Mouse (Mus musculus) liver, embryonic 13.5 days (tissue): ENCODE results near the gene C1qtnf1. TPM values are rescaled to one million over a fixed set of nuclear protein-coding genes. Genes with fewer than 3 reads are reported as not detected.
"Not testable (repeated sequence)": the region's sequence is repeated elsewhere in the genome, so short reads cannot be mapped to it uniquely, and the experiment has no call there.

Experiments used
- ATAC-seq: fragments of 200-750 bp; cut with Nextera tagmentation; 2 replicates; pipeline ENCODE4 v1.8.0; 2017; ENCODE audit warnings: low read depth, mild to moderate bottlenecking, moderate number of reproducible peaks, moderate library complexity
- DNase-seq: peaks from one replicate; pipeline ENCODE4 v3.0.0; 2022
- H3K27ac ChIP-seq: fragments of 300-500 bp; sonication (generic); 2 replicates; pipeline ENCODE4 v1.5.1; 2015; ENCODE audit warnings: moderate library complexity, mild to moderate bottlenecking, inconsistent platforms
- H3K27me3 ChIP-seq: fragments of 300-500 bp; sonication (generic); 2 replicates; pipeline ENCODE4 v1.6.1; 2015; ENCODE audit warnings: mild to moderate bottlenecking, inconsistent platforms
- H3K36me3 ChIP-seq: fragments of 300-500 bp; sonication (generic); 2 replicates; pipeline ENCODE4 v1.6.1; 2015; ENCODE audit warnings: mild to moderate bottlenecking, inconsistent platforms
- H3K4me1 ChIP-seq: fragments of 300-500 bp; sonication (generic); replicated peaks from 2 replicates; pipeline ENCODE4 v1.6.1; 2015; ENCODE audit warnings: inconsistent platforms
- H3K4me2 ChIP-seq: fragments of 300-500 bp; sonication (generic); 2 replicates; pipeline ENCODE4 v1.6.1; 2015; ENCODE audit warnings: inconsistent platforms, mild to moderate bottlenecking, moderate library complexity
- H3K4me3 ChIP-seq: fragments of 300-500 bp; sonication (generic); replicated peaks from 2 replicates; pipeline ENCODE4 v1.5.1; 2015; ENCODE audit warnings: mild to moderate bottlenecking, inconsistent platforms
- H3K9ac ChIP-seq: fragments of 300-500 bp; sonication (generic); 2 replicates; pipeline ENCODE4 v1.6.1; 2015; ENCODE audit warnings: mild to moderate bottlenecking, inconsistent platforms
- H3K9me3 ChIP-seq: fragments of 300-500 bp; sonication (generic); replicated peaks from 2 replicates; pipeline ENCODE4 v1.6.1; 2016; ENCODE audit warnings: inconsistent platforms
- WGBS: fragments of 180-500 bp; shearing (Covaris S2); methylation state at CpG from one replicate; pipeline ENCODE4 v1.1.7; 2015; ENCODE audit not compliant: insufficient replicate concordance; 5-methylcytosine and 5-hydroxymethylcytosine counted together
- polyA plus RNA-seq: library from polyadenylated mRNA; unstranded; fragments of >200 nt; fragmentation: Nextera tagmentation; extraction: Ambion mirVana; gene quantifications from 2 replicates; pipeline ENCODE4 v1.2.1, GENCODE M21; 2015

The C1qtnf1 gene
- polyA plus RNA-seq = 1.1 and 1.4 TPM in 2 replicates

DNA sequence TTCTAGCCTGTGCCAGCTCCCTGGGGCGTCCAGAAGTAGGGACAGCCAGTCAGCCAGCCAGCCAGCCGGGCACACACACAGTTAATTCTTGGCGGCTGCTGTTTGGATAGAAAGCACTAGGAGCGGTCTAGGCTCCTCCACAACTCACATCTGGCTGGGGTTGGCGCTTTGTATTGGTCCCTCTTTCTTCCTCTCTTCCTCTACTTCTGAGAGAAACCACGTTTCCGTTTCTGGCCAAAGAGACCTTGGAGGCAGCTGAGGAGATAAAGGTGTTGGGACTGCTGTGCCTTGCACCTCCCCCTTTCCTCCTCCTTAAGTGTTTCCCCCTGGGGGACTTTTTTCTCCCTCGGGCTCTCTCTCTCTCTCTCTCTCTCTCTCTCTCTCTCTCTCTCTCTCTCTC lies at the start of gene C1qtnf1:
Gene C1qtnf1, plus strand, starts transcription at position 218 of the 400 bp plus-strand sequence.
- H3K27me3 ChIP-seq = peaks cover 35% of the 10 kb centered on the region
- H3K9me3 ChIP-seq = no peaks in the 10 kb centered on the region
- peaks cover 16% of the 10 kb centered on the region for H3K4me1 ChIP-seq
- peak within 1 kb of the TSS; percentile 22; the same call in 1 of the 2 replicates for H3K9ac ChIP-seq
- H3K4me3 ChIP-seq = peak within 1 kb of the TSS; percentile 16
- under 1% methylated on average over 8 of the region's 8 CpGs for WGBS
- no peak for ATAC-seq
- H3K27ac ChIP-seq = no peak within 1 kb of the TSS; the same call in 1 of the 2 replicates
- no peaks in the 10 kb centered on the region for H3K36me3 ChIP-seq
- no peak for DNase-seq
- peak within 1 kb of the TSS; percentile 36 for H3K4me2 ChIP-seq

DNA sequence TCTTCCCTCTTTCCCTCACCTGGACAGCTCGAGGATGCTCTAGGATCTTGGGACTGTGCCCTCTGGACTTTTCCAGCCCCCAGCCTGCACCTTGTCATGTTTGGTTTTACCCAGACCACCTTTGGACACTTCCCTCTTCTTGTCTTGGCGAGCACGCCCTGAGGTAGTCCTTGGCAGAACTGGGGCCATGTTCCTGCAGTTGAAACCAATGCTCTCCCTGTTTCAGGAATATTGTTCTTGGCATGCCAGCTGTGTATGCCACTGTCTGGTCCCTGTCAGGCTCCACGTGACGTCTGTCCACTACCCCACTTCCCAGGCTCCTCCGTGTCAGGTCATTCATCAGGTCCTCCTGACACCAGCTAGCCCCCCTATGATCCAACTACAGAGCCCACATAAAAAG lies 49.3 kb upstream of the C1qtnf1 start:
- no peak for ATAC-seq
- H3K4me2 ChIP-seq = no peak overlapping the region
- H3K36me3 ChIP-seq = no peaks in the 10 kb centered on the region
- whole genome bisulfite sequencing = 63% methylated on average over 6 of the region's 6 CpGs
- no peak for DNase-seq
- H3K4me3 ChIP-seq = no peak overlapping the region
- no peaks in the 10 kb centered on the region for H3K27me3 ChIP-seq
- no peaks in the 10 kb centered on the region for H3K9me3 ChIP-seq
- no peaks in the 10 kb centered on the region for H3K4me1 ChIP-seq
- no peak overlapping the region for H3K27ac ChIP-seq
- H3K9ac ChIP-seq = no peak overlapping the region

DNA sequence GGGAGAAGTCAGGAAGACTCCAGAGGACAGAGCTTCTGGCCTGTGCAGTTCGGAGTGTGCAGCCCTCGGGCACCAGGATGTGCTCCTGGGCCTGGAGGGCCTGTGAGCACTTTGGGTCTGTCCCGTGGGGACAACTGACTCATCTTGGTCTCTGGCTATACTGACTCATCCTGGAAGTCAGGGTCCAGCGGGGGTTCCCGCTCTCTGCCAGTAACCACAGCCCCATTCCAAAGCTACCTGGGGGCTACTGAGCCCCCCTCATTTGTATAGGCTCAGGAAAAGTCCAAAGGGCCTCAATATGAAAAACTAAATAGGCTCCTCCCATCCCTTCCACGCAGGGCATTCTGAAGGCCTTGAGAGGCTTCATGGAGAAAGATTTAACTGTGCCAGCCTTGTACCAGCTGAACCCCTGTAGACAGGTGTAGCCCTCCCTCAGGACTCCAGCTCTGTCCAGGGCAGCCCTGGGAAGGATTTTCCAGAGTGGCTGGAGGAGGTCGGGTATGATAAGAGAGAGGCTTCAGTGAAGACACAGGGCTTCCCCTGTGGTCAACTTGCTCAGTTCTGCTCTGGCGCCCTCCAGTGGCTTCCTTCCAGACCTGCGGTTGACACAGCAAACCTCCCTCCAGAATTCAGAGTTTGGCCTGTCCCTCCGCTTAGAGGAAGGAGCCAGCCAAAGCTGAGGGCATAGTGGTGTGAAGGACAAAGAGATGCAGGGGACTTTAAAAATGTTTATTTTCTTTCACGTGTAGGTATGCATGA lies 48.6 kb upstream of the C1qtnf1 start:
- WGBS = 33% methylated on average over 11 of the region's 11 CpGs
- ATAC-seq (no peak), DNase-seq (peak; percentile 32)
- no peaks in the 10 kb centered on the region for H3K4me1 ChIP-seq
- no peaks in the 10 kb centered on the region for H3K9me3 ChIP-seq
- H3K9ac ChIP-seq = no peak overlapping the region
- H3K4me2 ChIP-seq = no peak overlapping the region
- no peak overlapping the region for H3K4me3 ChIP-seq
- H3K36me3 ChIP-seq = no peaks in the 10 kb centered on the region
- H3K27me3 ChIP-seq = no peaks in the 10 kb centered on the region
- H3K27ac ChIP-seq = no peak overlapping the region

DNA sequence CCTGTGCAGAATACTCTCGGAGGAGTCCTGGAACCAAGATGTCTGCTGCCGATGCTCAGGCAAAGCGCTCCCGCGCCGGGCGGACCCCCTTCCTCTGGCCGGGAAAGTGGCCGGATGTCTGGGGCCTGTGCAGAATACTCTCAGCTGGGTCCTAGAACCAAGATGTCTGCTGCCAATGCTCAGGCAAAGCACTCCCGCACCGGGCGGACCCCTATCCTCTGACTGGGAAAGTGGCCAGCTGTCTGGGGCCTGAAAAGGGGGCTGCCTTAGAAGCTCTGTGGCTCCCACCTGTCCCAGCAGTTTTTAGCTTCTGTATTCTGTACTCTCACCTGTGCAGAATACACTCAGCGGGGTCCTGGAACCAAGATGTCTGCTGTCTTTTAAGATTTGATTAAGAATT lies 40.2 kb upstream of the C1qtnf1 start:
- DNase-seq, ATAC-seq, H3K36me3 ChIP-seq, H3K27me3 ChIP-seq, H3K9ac ChIP-seq, H3K4me2 ChIP-seq, H3K9me3 ChIP-seq, H3K27ac ChIP-seq, H3K4me3 ChIP-seq, H3K4me1 ChIP-seq: not testable (repeated sequence)
- 81% methylated on average over 13 of the region's 13 CpGs for WGBS

DNA sequence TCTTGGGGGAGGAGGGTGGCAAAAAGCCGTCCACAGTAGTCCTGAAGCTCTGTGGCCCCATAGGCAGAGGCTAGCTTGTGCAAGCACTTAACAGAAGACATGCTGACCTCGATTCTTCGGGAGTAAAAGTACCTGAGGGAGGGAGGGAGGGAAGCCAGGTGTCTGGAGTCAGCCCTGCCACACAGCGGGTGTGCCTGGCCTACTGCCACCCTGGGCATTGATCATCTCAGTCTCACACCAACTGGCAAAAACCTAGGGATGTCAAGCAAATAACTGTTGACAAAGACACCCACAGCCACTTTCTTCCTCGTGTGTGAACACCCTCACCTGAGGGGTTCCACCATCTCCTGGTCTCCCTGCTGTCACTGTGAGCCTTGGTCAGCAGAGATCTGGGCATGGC lies 34.0 kb upstream of the C1qtnf1 start:
- no peak for ATAC-seq

DNA sequence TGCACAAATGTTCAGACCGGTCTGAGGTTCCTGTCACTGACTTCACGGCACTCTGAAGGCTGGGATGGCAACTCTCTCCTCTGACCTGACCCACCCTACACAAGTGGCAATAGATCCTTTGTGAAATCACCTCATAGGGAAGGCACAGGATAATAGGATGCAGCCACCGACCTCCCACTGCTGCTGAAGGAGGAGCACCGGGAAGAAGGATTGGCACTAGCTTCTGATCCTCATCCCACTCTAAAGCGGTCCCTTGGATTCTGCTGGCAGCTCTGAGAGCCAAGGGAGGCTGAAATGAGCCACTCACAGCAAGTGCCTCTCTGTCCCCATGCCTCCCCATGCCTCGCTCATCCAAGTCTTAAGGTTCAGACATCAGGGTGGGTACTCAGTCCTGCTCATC lies 33.5 kb upstream of the C1qtnf1 start:
- ATAC-seq = no peak
- Histone ChIP-seq H3K4me3 (no peak overlapping the region), H3K36me3 (peaks cover 28% of the 10 kb centered on the region), H3K27ac (no peak overlapping the region), H3K4me2 (no peak overlapping the region), H3K9me3 (no peaks in the 10 kb centered on the region), H3K4me1 (peaks cover 8% of the 10 kb centered on the region), H3K27me3 (no peaks in the 10 kb centered on the region), H3K9ac (no peak overlapping the region)
- 52% methylated on average over 6 of the region's 6 CpGs for WGBS
- DNase-seq = no peak

More for the DNA sequence above, 34.0 kb upstream of the C1qtnf1 start:
- no peak for DNase-seq
- H3K4me3 ChIP-seq = no peak overlapping the region
- no peak overlapping the region for H3K27ac ChIP-seq
- H3K9ac ChIP-seq = no peak overlapping the region
- H3K27me3 ChIP-seq = no peaks in the 10 kb centered on the region
- 44% methylated on average over 5 of the region's 5 CpGs for WGBS
- H3K9me3 ChIP-seq = no peaks in the 10 kb centered on the region
- H3K36me3 ChIP-seq = peaks cover 28% of the 10 kb centered on the region
- H3K4me2 ChIP-seq = no peak overlapping the region
- peaks cover 3% of the 10 kb centered on the region; the same call in 1 of the 2 replicates for H3K4me1 ChIP-seq

DNA sequence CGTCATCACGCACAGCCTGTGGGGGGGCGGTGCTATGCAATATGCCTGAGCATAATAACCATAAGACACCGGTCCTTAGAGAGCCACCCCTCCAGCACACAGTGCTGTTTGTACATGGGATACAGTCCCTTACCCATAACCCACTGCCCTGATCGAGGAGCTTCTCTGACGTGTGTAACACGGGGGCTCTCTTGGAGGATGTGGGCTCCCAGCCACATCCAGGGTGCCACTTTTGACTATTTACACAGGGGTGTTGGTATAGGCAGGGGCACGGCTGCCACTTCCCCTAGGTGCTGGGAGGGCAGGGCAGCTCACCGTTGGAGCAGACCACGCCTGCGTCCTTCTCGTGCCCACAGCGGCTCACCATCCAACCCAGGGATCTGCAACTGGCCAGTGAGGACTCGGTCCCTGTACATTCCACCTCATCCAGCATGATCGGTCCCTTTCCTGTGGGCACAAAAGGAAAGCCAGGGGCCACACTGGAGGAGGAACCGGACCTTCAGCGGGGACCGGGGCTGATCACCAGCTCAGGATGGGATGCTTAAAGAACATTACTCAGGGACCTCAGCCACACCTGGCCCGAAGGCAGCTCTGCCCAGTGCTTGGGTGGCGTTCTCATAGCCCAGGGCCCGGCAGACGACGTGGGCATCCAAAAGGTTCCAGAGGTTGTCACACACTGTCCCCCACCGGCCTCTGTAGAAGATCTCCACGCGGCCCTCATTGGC lies 30.0 kb upstream of the C1qtnf1 start:
- ATAC-seq (no peak), DNase-seq (no peak)
- Histone ChIP-seq H3K9ac (no peak overlapping the region), H3K27ac (no peak overlapping the region), H3K36me3 (peaks cover 28% of the 10 kb centered on the region), H3K4me1 (peaks cover 36% of the 10 kb centered on the region), H3K9me3 (no peaks in the 10 kb centered on the region), H3K4me2 (no peak overlapping the region), H3K27me3 (no peaks in the 10 kb centered on the region), H3K4me3 (no peak overlapping the region)
- WGBS = 82% methylated on average over 26 of the region's 26 CpGs

DNA sequence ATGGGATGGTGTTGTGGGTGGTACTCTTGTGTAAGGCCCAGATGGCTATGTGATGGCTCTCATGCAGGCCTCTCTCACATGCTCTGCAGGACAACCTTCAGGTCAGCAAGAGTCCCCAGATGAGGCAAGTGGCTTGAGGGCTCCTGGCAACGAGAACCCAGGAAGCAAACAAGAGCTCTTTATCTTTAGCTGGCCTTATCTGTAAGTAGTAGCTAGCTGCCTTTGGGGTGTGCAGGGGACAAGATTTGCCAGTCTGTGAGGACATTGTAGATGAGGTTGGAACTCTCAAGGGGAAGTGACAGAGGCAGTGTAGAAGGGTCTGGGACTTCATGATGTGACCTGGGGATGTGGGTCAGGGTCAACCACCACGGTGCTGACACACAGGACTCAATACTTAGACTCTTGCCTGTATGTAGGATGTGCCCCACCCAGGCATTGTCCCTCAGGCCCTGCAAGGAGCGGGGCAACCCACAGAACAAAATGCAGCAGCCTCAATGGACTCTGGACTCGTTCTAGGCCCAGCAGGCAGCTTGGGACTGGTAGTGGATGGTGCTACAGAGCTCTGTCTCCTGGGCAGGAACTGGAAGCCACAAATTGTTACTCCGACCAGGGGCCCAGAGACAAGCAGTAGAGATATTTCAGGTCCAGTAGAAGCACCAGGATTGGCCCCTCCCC lies 28.0 kb upstream of the C1qtnf1 start:
- Histone ChIP-seq H3K9me3 (no peaks in the 10 kb centered on the region), H3K4me1 (peaks cover 36% of the 10 kb centered on the region), H3K36me3 (peaks cover 24% of the 10 kb centered on the region), H3K4me3 (peak overlapping the region; percentile 36), H3K27me3 (no peaks in the 10 kb centered on the region), H3K4me2 (peak overlapping the region; percentile 58), H3K27ac (peak overlapping the region; percentile 75), H3K9ac (peak overlapping the region; percentile 39)
- WGBS = 15% methylated on average over 5 of the region's 5 CpGs
- ATAC-seq (peak; percentile 63), DNase-seq (peak; percentile 42)

DNA sequence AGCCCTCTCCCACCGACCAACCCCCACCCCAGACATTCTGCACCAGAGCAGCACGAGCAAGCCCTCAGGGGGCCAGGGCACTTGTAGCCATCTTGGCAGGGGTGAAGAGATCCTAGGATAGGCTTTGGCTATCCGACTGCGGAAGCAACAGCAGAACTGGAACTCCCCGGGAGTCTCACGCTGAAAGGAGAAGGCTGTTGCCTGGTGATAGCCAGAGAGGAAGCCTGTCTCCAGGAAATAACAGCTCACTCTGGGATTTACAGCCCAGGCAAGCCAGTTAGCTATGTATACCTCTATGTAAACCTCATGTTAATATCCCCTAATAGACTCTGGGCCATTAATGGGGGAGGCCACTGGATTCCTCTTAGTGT lies 27.5 kb upstream of the C1qtnf1 start:
- peak overlapping the region; percentile 36 for H3K4me3 ChIP-seq
- DNase-seq (no peak), ATAC-seq (no peak; the same call in 1 of the 2 replicates)
- H3K27ac ChIP-seq = peak overlapping the region; percentile 75
- peaks cover 36% of the 10 kb centered on the region for H3K4me1 ChIP-seq
- no peaks in the 10 kb centered on the region for H3K27me3 ChIP-seq
- WGBS = 9% methylated on average over 6 of the region's 6 CpGs
- peak overlapping the region; percentile 39; the same call in 1 of the 2 replicates for H3K9ac ChIP-seq
- peak overlapping the region; percentile 58 for H3K4me2 ChIP-seq
- no peaks in the 10 kb centered on the region for H3K9me3 ChIP-seq
- peaks cover 23% of the 10 kb centered on the region for H3K36me3 ChIP-seq

DNA sequence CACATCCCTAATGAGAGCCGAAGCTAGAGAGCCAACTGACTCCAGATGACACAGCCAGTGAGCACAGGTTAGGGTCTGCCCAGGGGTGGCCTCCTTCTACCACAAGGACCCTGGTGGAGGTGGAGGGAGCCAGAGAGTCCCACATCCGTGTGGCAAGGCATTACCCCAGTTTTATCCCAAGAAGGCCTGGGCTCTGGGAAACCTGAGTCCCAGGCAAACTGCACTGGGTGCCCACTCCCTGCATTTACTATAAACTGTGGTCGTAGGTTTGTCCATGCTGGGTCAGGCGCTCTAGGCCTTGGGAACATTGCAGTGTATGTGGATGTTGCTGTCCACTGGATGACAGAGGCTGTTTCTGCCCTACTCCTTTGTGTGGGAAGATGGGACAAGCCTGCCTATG lies 26.8 kb upstream of the C1qtnf1 start:
- ATAC-seq = no peak

DNA sequence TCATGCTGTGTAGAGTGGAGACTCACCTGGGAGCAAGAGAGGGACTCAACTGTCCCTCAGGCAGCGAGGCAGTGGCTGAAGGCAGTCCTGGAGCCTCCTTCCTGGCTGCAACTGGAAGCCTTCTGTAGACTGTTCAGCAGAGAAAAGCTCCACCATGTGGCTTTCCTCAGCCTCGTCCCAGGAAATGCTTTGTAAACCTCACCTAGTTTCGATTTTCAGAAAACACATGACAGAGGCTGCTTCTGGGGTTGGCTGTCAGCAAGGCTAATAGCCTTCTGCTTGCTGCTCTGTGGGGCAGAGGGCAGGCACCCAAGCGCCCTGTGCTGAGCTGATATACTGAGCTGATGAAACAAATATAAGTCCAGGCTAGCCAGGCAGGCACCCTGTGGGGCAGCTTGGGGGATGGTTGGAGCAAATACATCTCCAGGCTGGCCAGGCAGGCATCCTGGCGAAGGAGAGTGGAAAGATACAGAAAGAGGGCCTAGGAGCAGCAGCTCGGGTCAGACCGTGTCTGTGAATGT lies 26.2 kb upstream of the C1qtnf1 start, which contains the start of gene Lgals3bp:
Gene Lgals3bp, minus strand, starts transcription at position 333 of the 521 bp plus-strand sequence.
- Histone ChIP-seq H3K9me3 (no peaks in the 10 kb centered on the region), H3K9ac (peak within 1 kb of the TSS; percentile 52), H3K4me3 (peak within 1 kb of the TSS; percentile 36), H3K27ac (peak within 1 kb of the TSS; percentile 75), H3K4me2 (peak within 1 kb of the TSS; percentile 58), H3K27me3 (no peaks in the 10 kb centered on the region), H3K4me1 (peaks cover 36% of the 10 kb centered on the region), H3K36me3 (peaks cover 19% of the 10 kb centered on the region)
- ATAC-seq = peak; percentile 71
- WGBS = 43% methylated on average over 7 of the region's 7 CpGs
- no peak for DNase-seq

More for the DNA sequence above, 26.8 kb upstream of the C1qtnf1 start:
- Histone ChIP-seq H3K4me1 (peaks cover 36% of the 10 kb centered on the region), H3K9me3 (no peaks in the 10 kb centered on the region), H3K4me2 (peak overlapping the region; percentile 58), H3K27me3 (no peaks in the 10 kb centered on the region), H3K4me3 (peak overlapping the region; percentile 36), H3K36me3 (peaks cover 19% of the 10 kb centered on the region), H3K9ac (peak overlapping the region; percentile 52), H3K27ac (peak overlapping the region; percentile 75)
- WGBS = 70% methylated on average over 4 of the region's 4 CpGs
- DNase-seq = no peak
